Mouse (Mus musculus): ENCODE measurements at regions not wholly inside any gene's neighbourhood (a gene's known extent, or its start where the extent isn't known, plus 50 kb on each side); places are given as distances from the start of the nearest gene placed in this dataset.
A peak's percentile ranks its signal among the peaks of the same experiment; 100 is the strongest.

GRCm38 (mm10) chr3:34377913-34378312 is 272.3 kb upstream of the Sox2 start:
- no peak for DNase-seq (ENCODE audit: low spot score in 2 of 2)

GRCm38 (mm10) chr3:34377329-34377728 is 272.9 kb upstream of the Sox2 start:
- no peak for DNase-seq (ENCODE audit: low spot score in 2 of 2)

GRCm38 (mm10) chr3:34371418-34371817 is 278.8 kb upstream of the Sox2 start:
- DNase-seq (ENCODE audit: low spot score in 2 of 2) = no peak

- no peak for DNase-seq (ENCODE audit: low spot score in 2 of 2)
Observed at GRCm38 (mm10) chr3:34338100-34338499, 257.0 kb upstream of the Dnajc19 start.

- DNase-seq (ENCODE audit: low spot score in 2 of 2) = no peak
Observed at GRCm38 (mm10) chr3:34333555-34333954, 252.4 kb upstream of the Dnajc19 start.

- DNase-seq (ENCODE audit: low spot score in 2 of 2) = no peak
Observed at GRCm38 (mm10) chr3:34331889-34332276, 250.8 kb upstream of the Dnajc19 start.

GRCm38 (mm10) chr3:34330970-34331888 is 250.1 kb upstream of the Dnajc19 start:
- no peak for DNase-seq (ENCODE audit: low spot score in 2 of 2)

GRCm38 (mm10) chr3:34328865-34329264 is 247.7 kb upstream of the Dnajc19 start:
- DNase-seq (ENCODE audit: low spot score in 2 of 2) = no peak

GRCm38 (mm10) chr3:34325669-34326068 is 244.5 kb upstream of the Dnajc19 start:
- DNase-seq (ENCODE audit: low spot score in 2 of 2) = no peak

GRCm38 (mm10) chr3:34322527-34323210 is 241.5 kb upstream of the Dnajc19 start:
- DNase-seq (ENCODE audit: low spot score in 2 of 2) = no peak

GRCm38 (mm10) chr3:34314798-34315197 is 233.7 kb upstream of the Dnajc19 start:
- no peak for DNase-seq (ENCODE audit: low spot score in 2 of 2)

GRCm38 (mm10) chr3:34314393-34314792 is 233.3 kb upstream of the Dnajc19 start:
- no peak for DNase-seq (ENCODE audit: low spot score in 2 of 2)

GRCm38 (mm10) chr3:34311944-34312343 is 230.8 kb upstream of the Dnajc19 start:
- DNase-seq (ENCODE audit: low spot score in 2 of 2) = no peak

- DNase-seq (ENCODE audit: low spot score in 2 of 2) = no peak
Observed at GRCm38 (mm10) chr3:34299637-34300036, 218.5 kb upstream of the Dnajc19 start.

GRCm38 (mm10) chr3:34287836-34288235 is 206.7 kb upstream of the Dnajc19 start:
- DNase-seq (ENCODE audit: low spot score in 2 of 2) = no peak

- peak in 1 of 2 experiments; percentile 10 for DNase-seq (ENCODE audit: low spot score in 2 of 2)
Observed at GRCm38 (mm10) chr3:34270154-34270553, 189.0 kb upstream of the Dnajc19 start.

GRCm38 (mm10) chr3:34266462-34266861 is 185.3 kb upstream of the Dnajc19 start:
- DNase-seq (ENCODE audit: low spot score in 2 of 2) = no peak

GRCm38 (mm10) chr3:34264811-34265210 is 183.7 kb upstream of the Dnajc19 start:
- no peak for DNase-seq (ENCODE audit: low spot score in 2 of 2)

- DNase-seq (ENCODE audit: low spot score in 2 of 2) = no peak
Observed at GRCm38 (mm10) chr3:34252730-34253337, 171.7 kb upstream of the Dnajc19 start.

- DNase-seq (ENCODE audit: low spot score in 2 of 2) = no peak
Observed at GRCm38 (mm10) chr3:34242126-34242525, 161.0 kb upstream of the Dnajc19 start.

- no peak for DNase-seq (ENCODE audit: low spot score in 2 of 2)
Observed at GRCm38 (mm10) chr3:34239978-34240377, 158.9 kb upstream of the Dnajc19 start.

GRCm38 (mm10) chr3:34234391-34234790 is 153.3 kb upstream of the Dnajc19 start:
- DNase-seq (ENCODE audit: low spot score in 2 of 2) = no peak

All from frontal cortex, postnatal 14 days (tissue).